Mouse (Mus musculus) stomach, postnatal 0 days (tissue): ENCODE measurements at regions not wholly inside any gene's neighbourhood (a gene's known extent, or its start where the extent isn't known, plus 50 kb on each side); places are given as distances from the start of the nearest gene placed in this dataset.

Experiments used
- CTCF ChIP-seq: IDR thresholded peaks from 2 replicates; pipeline ENCODE4 v1.5.1; 2016; ENCODE audit warnings: antibody characterized with exemption, low read depth, mild to moderate bottlenecking, moderate library complexity
- EP300 ChIP-seq: optimal IDR thresholded peaks from 2 replicates; pipeline ENCODE3; 2016; ENCODE audit warnings: antibody characterized with exemption

DNA sequence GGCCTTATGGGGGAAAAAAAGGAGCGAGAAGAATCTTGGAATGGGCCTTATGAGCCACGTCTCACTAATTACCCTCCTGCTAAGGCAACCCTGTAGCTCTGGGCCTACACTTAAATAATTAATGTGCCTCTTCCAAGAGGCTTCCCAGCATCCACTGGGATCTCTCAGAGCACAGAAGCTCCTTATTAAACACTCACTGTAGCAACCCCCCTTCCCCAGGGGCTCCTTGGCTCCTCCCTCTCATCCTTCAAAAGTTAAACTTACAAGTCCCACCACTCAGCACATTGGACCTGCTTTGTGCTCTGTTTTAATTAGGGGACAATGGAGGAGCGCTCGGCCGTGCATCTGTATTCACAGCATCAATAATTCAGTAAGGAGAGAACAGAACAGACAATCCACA is 68.1 kb upstream of the Zdhhc25 start:
- TF ChIP-seq CTCF (no peak), EP300 (no peak)
